Mouse (Mus musculus): ENCODE data around the gene Ears2. TPM values are rescaled to one million over a fixed set of nuclear protein-coding genes. Genes with fewer than 3 reads are reported as not detected.

Gene Ears2
- polyA plus RNA-seq, 1 experiment from 2014 or later, result 14.5 TPM

DNA sequence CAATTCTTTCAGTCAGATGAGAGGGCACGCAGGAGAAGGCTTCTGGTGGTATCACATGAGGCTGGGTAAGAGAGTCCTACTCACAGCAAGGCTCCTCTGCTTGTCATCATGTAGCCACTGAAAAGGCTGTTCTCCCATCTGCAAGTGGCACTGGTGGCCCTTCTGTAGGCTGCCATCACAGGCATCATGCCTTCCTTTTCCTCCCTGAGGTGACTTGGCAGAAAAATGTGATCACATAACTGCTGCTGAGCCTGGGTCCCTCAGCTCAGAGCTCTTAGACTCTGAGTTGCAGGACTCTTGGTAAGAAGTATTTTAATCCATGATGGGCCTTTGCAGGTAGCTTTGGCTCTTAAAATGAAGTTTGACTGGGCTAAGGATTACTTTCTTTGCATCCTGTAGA is 14.0 kb upstream of the Ears2 start:
- H3K9ac ChIP-seq (ENCODE audit: low read depth, low read length), result no peak overlapping the region
- no peak overlapping the region for H3K4me2 ChIP-seq (replicated peaks; ENCODE audit: low read depth, low read length)
- ATAC-seq (ENCODE audit: low FRiP score) (no peak), DNase-seq (ENCODE audit: low spot score) (no peak)
- WGBS, result 93% methylated on average over 1 of the region's 1 CpGs
- no peaks in the 10 kb centered on the region for H3K27me3 ChIP-seq (ENCODE audit: control insufficient read depth, insufficient read depth, low read length)
- H3K4me3 ChIP-seq (ENCODE audit: low read depth, low read length), result no peak overlapping the region
- no peaks in the 10 kb centered on the region for H3K9me3 ChIP-seq (ENCODE audit: control insufficient read depth, low read length)
- no peaks in the 10 kb centered on the region for H3K4me1 ChIP-seq (replicated peaks; ENCODE audit: control insufficient read depth, insufficient read depth, low read length)
- H3K36me3 ChIP-seq (ENCODE audit: control insufficient read depth, insufficient read depth, low read length), result peaks cover 13% of the 10 kb centered on the region
- no peak overlapping the region for H3K27ac ChIP-seq (ENCODE audit: low read depth, low read length)

DNA sequence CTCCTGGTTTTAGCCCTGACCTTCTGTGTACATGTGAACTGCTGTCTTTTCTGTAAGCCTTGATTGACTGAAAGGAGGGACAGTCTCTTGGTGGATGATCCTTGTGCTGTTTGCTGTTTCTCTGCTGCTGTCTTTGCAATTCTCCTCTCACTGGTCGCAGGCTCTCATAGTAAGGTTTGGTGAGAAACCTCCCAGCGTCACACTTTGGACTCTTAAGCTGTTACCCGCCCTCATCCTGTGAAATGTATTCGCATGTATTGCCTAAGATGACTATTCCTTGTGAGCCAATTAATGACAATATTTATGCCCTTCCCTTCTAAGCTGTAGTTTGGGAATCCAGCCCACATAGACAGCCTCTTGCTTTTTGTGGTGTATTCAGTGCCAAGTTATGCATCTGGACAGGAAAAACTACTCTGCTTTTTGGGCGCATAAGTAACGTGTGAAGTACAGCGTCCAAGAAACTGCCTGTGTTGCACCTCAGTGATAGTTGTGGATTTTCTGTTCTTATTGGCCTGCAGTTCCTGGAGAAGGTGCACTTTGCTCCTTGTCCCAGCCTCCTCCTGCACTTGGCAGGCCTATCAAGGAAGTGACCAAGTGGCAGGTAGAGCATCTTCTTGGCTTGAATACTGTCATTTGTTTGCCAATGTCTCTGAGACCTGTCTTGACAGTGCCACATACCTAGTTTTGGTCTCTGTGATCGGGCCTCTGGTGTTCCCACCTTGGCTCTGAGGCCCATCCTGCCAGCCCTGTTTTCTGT is 12.9 kb upstream of the Ears2 start:
- no peaks in the 10 kb centered on the region for H3K4me1 ChIP-seq (replicated peaks; ENCODE audit: control insufficient read depth, insufficient read depth, low read length)
- H3K4me2 ChIP-seq (replicated peaks; ENCODE audit: low read depth, low read length), result no peak overlapping the region
- no peaks in the 10 kb centered on the region for H3K9me3 ChIP-seq (ENCODE audit: control insufficient read depth, low read length)
- H3K27me3 ChIP-seq (ENCODE audit: control insufficient read depth, insufficient read depth, low read length), result no peaks in the 10 kb centered on the region
- 95% methylated on average over 8 of the region's 8 CpGs for whole genome bisulfite sequencing
- no peak overlapping the region for H3K27ac ChIP-seq (ENCODE audit: low read depth, low read length)
- H3K9ac ChIP-seq (ENCODE audit: low read depth, low read length), result no peak overlapping the region
- ATAC-seq (ENCODE audit: low FRiP score) (no peak), DNase-seq (ENCODE audit: low spot score) (no peak)
- H3K36me3 ChIP-seq (ENCODE audit: control insufficient read depth, insufficient read depth, low read length), result peaks cover 18% of the 10 kb centered on the region
- H3K4me3 ChIP-seq (ENCODE audit: low read depth, low read length), result no peak overlapping the region

DNA sequence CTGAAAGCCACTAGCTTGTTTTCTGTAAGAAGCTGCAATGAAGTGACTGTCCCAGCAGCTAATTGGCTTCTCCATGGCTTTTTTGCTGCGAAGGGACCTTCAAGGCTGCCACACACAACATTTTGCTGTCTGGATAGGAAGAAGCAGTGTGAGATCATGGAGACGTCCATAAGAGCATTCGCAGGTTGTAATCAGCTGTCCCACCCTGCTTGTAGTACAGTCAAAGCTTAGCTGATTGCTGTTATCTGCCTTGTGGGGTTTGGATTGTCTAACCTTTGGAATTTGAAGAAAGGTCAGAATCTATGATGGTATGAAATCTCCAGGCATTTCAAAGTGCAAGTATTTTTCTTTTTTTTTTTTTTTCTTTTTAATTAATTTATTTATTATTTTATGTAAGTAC is 7.3 kb upstream of the Ears2 start:
- no peak for ATAC-seq (ENCODE audit: low FRiP score)
- H3K4me1 ChIP-seq (replicated peaks; ENCODE audit: control insufficient read depth, insufficient read depth, low read length), result no peaks in the 10 kb centered on the region
- H3K4me3 ChIP-seq (ENCODE audit: low read depth, low read length), result no peak overlapping the region
- no peaks in the 10 kb centered on the region for H3K27me3 ChIP-seq (ENCODE audit: control insufficient read depth, insufficient read depth, low read length)
- DNase-seq (ENCODE audit: low spot score), result no peak
- WGBS, result 89% methylated on average over 3 of the region's 3 CpGs
- H3K9ac ChIP-seq (ENCODE audit: low read depth, low read length), result no peak overlapping the region
- no peak overlapping the region for H3K4me2 ChIP-seq (replicated peaks; ENCODE audit: low read depth, low read length)
- H3K9me3 ChIP-seq (ENCODE audit: control insufficient read depth, low read length), result no peaks in the 10 kb centered on the region
- no peak overlapping the region for H3K27ac ChIP-seq (ENCODE audit: low read depth, low read length)
- H3K36me3 ChIP-seq (ENCODE audit: control insufficient read depth, insufficient read depth, low read length), result peaks cover 15% of the 10 kb centered on the region

DNA sequence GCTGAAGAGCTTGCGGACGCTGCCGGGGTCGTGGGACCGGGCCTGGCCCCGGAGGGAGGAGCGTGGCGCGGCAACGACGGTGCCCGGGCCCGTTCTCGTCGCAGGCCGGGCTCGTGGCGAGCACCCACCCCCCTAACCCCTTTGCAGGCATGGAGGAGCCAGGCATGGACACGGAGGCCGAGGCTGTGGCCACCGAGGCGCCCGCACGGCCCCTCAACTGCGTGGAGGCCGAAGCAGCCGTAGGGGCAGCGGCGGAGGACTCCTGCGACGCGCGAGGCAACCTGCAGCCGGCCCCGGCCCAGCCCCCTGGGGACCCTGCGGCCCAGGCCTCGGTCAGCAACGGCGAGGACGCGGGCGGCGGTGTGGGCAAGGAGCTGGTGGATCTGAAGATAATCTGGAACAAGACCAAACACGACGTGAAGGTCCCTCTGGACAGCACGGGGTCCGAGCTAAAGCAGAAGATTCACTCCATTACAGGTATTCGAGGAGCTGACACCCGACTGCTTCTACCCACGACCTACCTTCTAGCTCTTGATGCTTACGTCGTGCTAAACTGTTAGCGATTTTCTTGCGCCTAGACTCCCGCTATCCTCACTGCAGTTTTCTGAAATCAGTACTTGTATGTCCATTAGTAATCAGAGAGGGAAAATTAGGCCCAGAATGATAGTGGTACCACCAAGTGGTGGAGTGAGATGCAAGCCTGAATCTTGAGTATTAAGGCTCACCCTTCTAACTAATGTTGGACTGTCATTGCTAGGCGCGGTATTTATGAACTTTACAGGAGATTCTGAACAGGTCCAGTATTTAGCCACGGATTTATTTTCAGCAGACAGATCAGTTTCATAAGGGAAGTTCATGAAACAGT is 686 bp upstream of the Ears2 start:
- WGBS, result 2% methylated on average over 56 of the region's 58 CpGs
- no peaks in the 10 kb centered on the region for H3K27me3 ChIP-seq (ENCODE audit: control insufficient read depth, insufficient read depth, low read length)
- H3K4me3 ChIP-seq (ENCODE audit: low read depth, low read length), result peak overlapping the region; percentile 99
- H3K9ac ChIP-seq (ENCODE audit: low read depth, low read length), result peak overlapping the region; percentile 97
- no peaks in the 10 kb centered on the region for H3K4me1 ChIP-seq (replicated peaks; ENCODE audit: control insufficient read depth, insufficient read depth, low read length)
- H3K4me2 ChIP-seq (replicated peaks; ENCODE audit: low read depth, low read length), result peak overlapping the region; percentile 68
- ATAC-seq (ENCODE audit: low FRiP score) (no peak; the same call in 1 of the 2 replicates), DNase-seq (ENCODE audit: low spot score) (peak; percentile 55)
- peak overlapping the region; percentile 91 for H3K27ac ChIP-seq (ENCODE audit: low read depth, low read length)
- H3K36me3 ChIP-seq (ENCODE audit: control insufficient read depth, insufficient read depth, low read length), result no peaks in the 10 kb centered on the region; the same call in 1 of the 2 replicates
- no peaks in the 10 kb centered on the region for H3K9me3 ChIP-seq (ENCODE audit: control insufficient read depth, low read length)

- DNase-seq (ENCODE audit: low spot score) (no peak), ATAC-seq (ENCODE audit: low FRiP score) (no peak)
- Histone ChIP-seq H3K4me1 (replicated peaks; ENCODE audit: control insufficient read depth, insufficient read depth, low read length) (no peaks in the 10 kb centered on the region), H3K9ac (ENCODE audit: low read depth, low read length) (peak overlapping the region; percentile 97), H3K36me3 (ENCODE audit: control insufficient read depth, insufficient read depth, low read length) (peaks cover 3% of the 10 kb centered on the region; the same call in 1 of the 2 replicates), H3K27ac (ENCODE audit: low read depth, low read length) (peak overlapping the region; percentile 91), H3K4me3 (ENCODE audit: low read depth, low read length) (peak overlapping the region; percentile 99), H3K9me3 (ENCODE audit: control insufficient read depth, low read length) (no peaks in the 10 kb centered on the region), H3K27me3 (ENCODE audit: control insufficient read depth, insufficient read depth, low read length) (no peaks in the 10 kb centered on the region), H3K4me2 (replicated peaks; ENCODE audit: low read depth, low read length) (peak overlapping the region; percentile 80)
- WGBS, result 21% methylated on average over 31 of the region's 31 CpGs
Measured at GRCm38 (mm10) chr7:122066102-122066944, 740 bp downstream of the Ears2 start.

DNA sequence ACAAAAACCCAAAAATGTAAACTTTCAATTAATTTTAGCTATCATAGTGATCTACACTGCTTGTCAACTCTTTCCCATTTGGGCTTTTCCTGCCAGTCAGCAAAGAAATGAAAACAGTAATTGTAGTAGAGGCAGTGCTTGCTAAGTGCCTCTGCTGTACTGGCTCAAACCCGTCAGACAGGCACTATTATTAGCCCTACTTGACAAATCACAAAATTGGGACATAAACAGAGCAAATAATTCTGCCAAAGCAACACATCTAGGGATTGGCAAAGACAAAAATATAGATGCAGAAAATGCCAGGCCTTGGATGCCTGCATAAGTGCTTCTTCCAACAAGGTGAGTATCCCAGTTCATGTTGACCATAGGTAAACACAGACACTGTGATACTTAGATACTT is 1.4 kb downstream of the Ears2 start:
- Histone ChIP-seq H3K27ac (ENCODE audit: low read depth, low read length) (no peak overlapping the region), H3K4me1 (replicated peaks; ENCODE audit: control insufficient read depth, insufficient read depth, low read length) (no peaks in the 10 kb centered on the region), H3K36me3 (ENCODE audit: control insufficient read depth, insufficient read depth, low read length) (0 out of 2 replicates have a peak, but pooled peaks cover 3% of the 10 kb centered on the region), H3K4me2 (replicated peaks; ENCODE audit: low read depth, low read length) (no peak overlapping the region), H3K9ac (ENCODE audit: low read depth, low read length) (no peak overlapping the region), H3K4me3 (ENCODE audit: low read depth, low read length) (no peak overlapping the region), H3K27me3 (ENCODE audit: control insufficient read depth, insufficient read depth, low read length) (no peaks in the 10 kb centered on the region), H3K9me3 (ENCODE audit: control insufficient read depth, low read length) (no peaks in the 10 kb centered on the region)
- no peak for DNase-seq (ENCODE audit: low spot score)
- no peak for ATAC-seq (ENCODE audit: low FRiP score)
- WGBS, result 79% methylated on average over 1 of the region's 1 CpGs

GRCm38 (mm10) chr7:122056633-122057032 is 10.4 kb downstream of the Ears2 start:
- no peak overlapping the region for H3K27ac ChIP-seq (ENCODE audit: low read depth, low read length)
- no peak overlapping the region for H3K4me3 ChIP-seq (ENCODE audit: low read depth, low read length)
- 86% methylated on average over 5 of the region's 5 CpGs for WGBS
- no peak for DNase-seq (ENCODE audit: low spot score)
- H3K27me3 ChIP-seq (ENCODE audit: control insufficient read depth, insufficient read depth, low read length), result no peaks in the 10 kb centered on the region
- H3K4me1 ChIP-seq (replicated peaks; ENCODE audit: control insufficient read depth, insufficient read depth, low read length), result no peaks in the 10 kb centered on the region
- no peak for ATAC-seq (ENCODE audit: low FRiP score)
- no peaks in the 10 kb centered on the region for H3K9me3 ChIP-seq (ENCODE audit: control insufficient read depth, low read length)
- no peak overlapping the region for H3K4me2 ChIP-seq (replicated peaks; ENCODE audit: low read depth, low read length)
- H3K36me3 ChIP-seq (ENCODE audit: control insufficient read depth, insufficient read depth, low read length), result peaks cover 4% of the 10 kb centered on the region; the same call in 1 of the 2 replicates
- H3K9ac ChIP-seq (ENCODE audit: low read depth, low read length), result no peak overlapping the region

GRCm38 (mm10) chr7:122050834-122051233 is 16.2 kb downstream of the Ears2 start:
- Histone ChIP-seq H3K9me3 (ENCODE audit: control insufficient read depth, low read length) (no peaks in the 10 kb centered on the region), H3K27ac (ENCODE audit: low read depth, low read length) (no peak overlapping the region), H3K27me3 (ENCODE audit: control insufficient read depth, insufficient read depth, low read length) (no peaks in the 10 kb centered on the region), H3K4me2 (replicated peaks; ENCODE audit: low read depth, low read length) (no peak overlapping the region), H3K4me1 (replicated peaks; ENCODE audit: control insufficient read depth, insufficient read depth, low read length) (no peaks in the 10 kb centered on the region), H3K36me3 (ENCODE audit: control insufficient read depth, insufficient read depth, low read length) (0 out of 2 replicates have a peak, but pooled peaks cover 2% of the 10 kb centered on the region), H3K9ac (ENCODE audit: low read depth, low read length) (no peak overlapping the region), H3K4me3 (ENCODE audit: low read depth, low read length) (no peak overlapping the region)
- DNase-seq (ENCODE audit: low spot score) (no peak), ATAC-seq (ENCODE audit: low FRiP score) (no peak)
- 74% methylated on average over 1 of the region's 1 CpGs for WGBS

Measured in hindbrain, embryonic 11.5 days (tissue).